Mouse (Mus musculus) thymus, adult 18-20 months (tissue): ENCODE data around the gene Gm36864.
"Not testable (repeated sequence)": the region's sequence is repeated elsewhere in the genome, so short reads cannot be mapped to it uniquely, and the experiment has no call there.

Source experiments
- DNase-seq, 2 experiments: peaks; one replicate each; pipeline ENCODE4 v3.0.0; 2022; ENCODE audit warnings: mixed read lengths in 2 of 2

Gm36864 gene

GRCm38 (mm10) chr7:44235909-44236308 lies at the start of gene Gm36864:
Gene Gm36864, plus strand, starts transcription at chr7:44236177.
- no peak for DNase-seq

- not testable (repeated sequence) for DNase-seq
Observed at GRCm38 (mm10) chr7:44186516-44186915, 49.5 kb upstream of the Gm36864 start.

- not testable (repeated sequence) for DNase-seq
Observed at GRCm38 (mm10) chr7:44187936-44188335, 48.0 kb upstream of the Gm36864 start, which contains the start of gene Klk1b24. Gene Klk1b24, plus strand, starts transcription at chr7:44188236.

- DNase-seq, result not testable (repeated sequence)
Observed at GRCm38 (mm10) chr7:44193466-44193865, 42.5 kb upstream of the Gm36864 start.

GRCm38 (mm10) chr7:44197891-44198290 lies 38.1 kb upstream of the Gm36864 start, which contains the start of gene Klk1b3:
Gene Klk1b3, plus strand, starts transcription at chr7:44198191.
- no peak for DNase-seq

GRCm38 (mm10) chr7:44207135-44207534 lies 28.8 kb upstream of the Gm36864 start, which contains the start of gene Klk1b4:
Gene Klk1b4, plus strand, starts transcription at chr7:44207435.
- not testable (repeated sequence) for DNase-seq

GRCm38 (mm10) chr7:44208307-44208706 lies 27.7 kb upstream of the Gm36864 start:
- no peak for DNase-seq

GRCm38 (mm10) chr7:44215645-44216044 lies 20.3 kb upstream of the Gm36864 start, which contains the start of gene Klk1b5:
Gene Klk1b5, plus strand, starts transcription at chr7:44215945.
- no peak for DNase-seq

GRCm38 (mm10) chr7:44221601-44222000 lies 14.4 kb upstream of the Gm36864 start:
- not testable (repeated sequence) for DNase-seq

- DNase-seq, result not testable (repeated sequence)
Observed at GRCm38 (mm10) chr7:44222335-44222734, 13.6 kb upstream of the Gm36864 start.

- DNase-seq, result no peak
Observed at GRCm38 (mm10) chr7:44225076-44225475, 10.9 kb upstream of the Gm36864 start, which contains the start of gene Klk1. Gene Klk1, plus strand, starts transcription at chr7:44225360.

- DNase-seq, result no peak
Observed at GRCm38 (mm10) chr7:44239913-44240312, 3.9 kb downstream of the Gm36864 start.

- no peak for DNase-seq
Observed at GRCm38 (mm10) chr7:44240712-44241111, 4.7 kb downstream of the Gm36864 start.

GRCm38 (mm10) chr7:44241163-44241562 lies 5.2 kb downstream of the Gm36864 start:
- DNase-seq, result no peak

GRCm38 (mm10) chr7:44244080-44244479 lies 8.1 kb downstream of the Gm36864 start:
- no peak for DNase-seq

- peak; percentile 84 to 85 for DNase-seq
Observed at GRCm38 (mm10) chr7:44246055-44246983, 10.3 kb downstream of the Gm36864 start, which contains the start of the genes 1700028J19Rik and 2410002F23Rik. Gene 1700028J19Rik, minus strand, starts transcription at chr7:44246695. Gene 2410002F23Rik, plus strand, starts transcription at chr7:44246722.

GRCm38 (mm10) chr7:44246984-44247470 lies 11.1 kb downstream of the Gm36864 start:
- peak; percentile 30 to 60 for DNase-seq

GRCm38 (mm10) chr7:44247971-44248370 lies 12.0 kb downstream of the Gm36864 start:
- no peak for DNase-seq

- DNase-seq, result no peak
Observed at GRCm38 (mm10) chr7:44249248-44249647, 13.3 kb downstream of the Gm36864 start.

GRCm38 (mm10) chr7:44250732-44251275 lies 14.8 kb downstream of the Gm36864 start:
- DNase-seq, result not testable (repeated sequence)

GRCm38 (mm10) chr7:44253023-44253616 lies 17.1 kb downstream of the Gm36864 start:
- no peak for DNase-seq

GRCm38 (mm10) chr7:44254930-44255329 lies 19.0 kb downstream of the Gm36864 start:
- DNase-seq, result no peak

GRCm38 (mm10) chr7:44257278-44257677 lies 21.3 kb downstream of the Gm36864 start, which contains the start of gene Acp4:
Gene Acp4, minus strand, starts transcription at chr7:44257378.
- DNase-seq, result no peak
